8 mouse cellular contexts compared by ENCODE assay signal in the genomic region with DNA sequence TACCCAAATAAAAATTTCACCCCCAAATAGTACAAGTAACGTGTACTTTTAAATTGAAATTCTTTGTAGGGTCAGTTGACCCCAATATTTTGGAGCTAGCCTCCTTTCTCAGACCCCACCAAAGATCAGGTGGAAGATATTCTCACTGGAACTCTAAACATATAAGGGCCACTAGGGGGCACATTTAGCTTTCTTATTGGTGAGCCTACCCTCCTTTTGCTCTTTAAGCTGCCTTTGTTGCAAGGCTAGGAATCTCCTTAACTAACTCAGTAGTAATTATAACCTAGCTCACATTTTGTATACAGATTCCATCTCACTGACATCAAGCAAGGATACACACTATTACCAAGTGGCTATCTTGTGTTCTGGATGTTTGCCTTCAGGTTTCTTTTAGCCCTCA.
DNase-seq lines count a peak whose midpoint lies in the region; ATAC-seq and TF ChIP-seq lines count a peak whose summit lies in the region.

No protein-coding gene starts in this region.

- H3K4me1 ChIP-seq in heart, postnatal 0 days (ENCODE audit: control insufficient read depth, insufficient read depth) = no peaks in the 10 kb centered on the region
- H3K4me1 ChIP-seq in heart, embryonic 10.5 days = no peaks in the 10 kb centered on the region
- peaks cover 5% of the 10 kb centered on the region; the same call in 1 of the 2 replicates for H3K4me1 ChIP-seq in E14TG2a.4 (replicated peaks; ENCODE audit: low read depth, low read length)

- no peak for TF ChIP-seq EP300 in heart, postnatal 0 days (IDR thresholded peaks at IDR 0.05; ENCODE audit: low read depth)

- peak; percentile 16 for DNase-seq in heart, postnatal 0 days (ENCODE audit: low spot score)
- DNase-seq in heart, embryonic 10.5 days (ENCODE audit: low spot score) = no peak
- peak; percentile 78 for DNase-seq in embryo, embryonic 10.5 days (ENCODE audit: low spot score)
- peak; percentile 45 for DNase-seq in large intestine, adult 2 months (ENCODE audit: low read depth, low spot score)
- peak; percentile 57 for DNase-seq in splenic B cell, adult 2 months (ENCODE audit: low read depth, low spot score)
- DNase-seq in cerebellum, adult 9-11 months = no peak
- no peak for DNase-seq in right cerebral cortex, postnatal 25 days

- no peaks in the 10 kb centered on the region for H3K9me3 ChIP-seq in heart, postnatal 0 days (replicated peaks; ENCODE audit: control insufficient read depth, low read length)
- no peaks in the 10 kb centered on the region for H3K9me3 ChIP-seq in heart, embryonic 10.5 days
- H3K9me3 ChIP-seq in E14TG2a.4 (ENCODE audit: low read length) = no peaks in the 10 kb centered on the region

- no peak overlapping the region for H3K9ac ChIP-seq in heart, postnatal 0 days (replicated peaks; ENCODE audit: low read depth, low read length)

- no peak overlapping the region for H3K4me2 ChIP-seq in heart, postnatal 0 days (ENCODE audit: low read depth, low read length)

- WGBS in heart, postnatal 0 days = 5% methylated on average over 1 of the region's 1 CpGs
- 7% methylated on average over 1 of the region's 1 CpGs for WGBS in heart, embryonic 10.5 days
- 16% methylated on average over 1 of the region's 1 CpGs for WGBS in large intestine, adult 2 months

- no peak overlapping the region for H3K4me3 ChIP-seq in heart, postnatal 0 days (ENCODE audit: low read depth, low read length)
- H3K4me3 ChIP-seq in heart, embryonic 10.5 days = no peak overlapping the region
- no peak overlapping the region for H3K4me3 ChIP-seq in E14TG2a.4 (replicated peaks; ENCODE audit: low read length)

- H3K27ac ChIP-seq in heart, postnatal 0 days (ENCODE audit: low read depth) = no peak overlapping the region
- no peak overlapping the region for H3K27ac ChIP-seq in heart, embryonic 10.5 days

- H3K27me3 ChIP-seq in heart, postnatal 0 days (ENCODE audit: control insufficient read depth, insufficient read depth, low read length) = no peaks in the 10 kb centered on the region
- H3K27me3 ChIP-seq in heart, embryonic 10.5 days (ENCODE audit: insufficient read depth, poor library complexity, severe bottlenecking) = no peaks in the 10 kb centered on the region
- H3K27me3 ChIP-seq in E14TG2a.4 (ENCODE audit: insufficient read depth, low read length) = no peaks in the 10 kb centered on the region
- no peaks in the 10 kb centered on the region for H3K27me3 ChIP-seq in splenic B cell, adult 2 months (ENCODE audit: control insufficient read depth, insufficient read depth, low read length, poor library complexity, severe bottlenecking)

- TF ChIP-seq CTCF in heart, postnatal 0 days (IDR thresholded peaks at IDR 0.05; ENCODE audit: low read depth) = peak; percentile 61
- TF ChIP-seq CTCF in E14TG2a.4 (conservative IDR thresholded peaks at IDR 0.05; ENCODE audit: low read length) = peak; percentile 30

- H3K36me3 ChIP-seq in heart, postnatal 0 days (replicated peaks; ENCODE audit: control insufficient read depth, insufficient read depth, low read length) = no peaks in the 10 kb centered on the region
- no peaks in the 10 kb centered on the region for H3K36me3 ChIP-seq in heart, embryonic 10.5 days
- H3K36me3 ChIP-seq in E14TG2a.4 (ENCODE audit: insufficient read depth, low read length) = no peaks in the 10 kb centered on the region
- no peaks in the 10 kb centered on the region for H3K36me3 ChIP-seq in splenic B cell, adult 2 months (ENCODE audit: control insufficient read depth, insufficient read depth, low read length, poor library complexity, severe bottlenecking)

- no peak for ATAC-seq in heart, postnatal 0 days (ENCODE audit: insufficient read depth, low read depth)

Comparison
In these comparisons a context has a peak if more than half of its experiments do, and no peak if none do; other contexts are left out.
1. DNase-seq: peak in heart, postnatal 0 days (single experiment), embryo, embryonic 10.5 days (single experiment), large intestine, adult 2 months (single experiment) and splenic B cell, adult 2 months (single experiment); none in heart, embryonic 10.5 days (single experiment), cerebellum, adult 9-11 months (single experiment) and right cerebral cortex, postnatal 25 days (single experiment).